Mouse (Mus musculus): ENCODE data around the gene Zfp92. TPM values are rescaled to one million over a fixed set of nuclear protein-coding genes. Genes with fewer than 3 reads are reported as not detected.

The Zfp92 gene
- 0.02 TPM in 1 of 2 replicates, not detected in the other for polyA plus RNA-seq (2012)

DNA sequence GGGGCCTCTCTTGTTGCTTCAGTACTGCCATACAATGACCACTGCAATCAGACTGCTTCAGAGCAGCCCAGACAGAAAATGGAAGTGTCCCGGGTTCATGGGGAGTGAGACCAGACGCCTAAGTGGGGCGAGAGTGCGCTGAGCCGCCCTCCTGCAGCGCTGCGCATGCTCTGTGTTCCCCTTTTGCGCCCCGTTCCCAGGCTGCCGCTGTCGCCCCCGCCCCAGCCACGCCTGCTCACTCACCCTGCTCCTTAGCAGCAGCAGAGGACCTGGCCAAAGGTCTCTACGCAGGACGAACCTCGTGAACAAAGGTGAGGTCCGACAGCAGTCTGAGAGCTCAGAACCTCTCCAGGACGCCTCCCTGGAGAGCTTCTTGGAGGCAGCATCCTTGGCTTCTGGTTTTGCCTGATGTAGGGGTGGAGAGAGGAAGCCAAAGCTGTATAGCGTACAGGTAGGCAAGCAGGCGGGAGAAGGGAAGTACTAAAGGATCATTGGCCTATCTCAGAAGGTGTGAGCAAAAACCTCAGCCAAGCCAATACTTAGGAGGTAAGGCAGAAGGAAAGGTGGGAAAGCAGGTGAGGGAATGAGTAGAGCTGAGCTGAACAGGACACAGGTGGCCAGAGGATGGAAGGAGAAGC is at the start of gene Zfp92:
TSS of gene Zfp92 (plus strand) at position 217 of the 638 bp plus-strand sequence.

DNA sequence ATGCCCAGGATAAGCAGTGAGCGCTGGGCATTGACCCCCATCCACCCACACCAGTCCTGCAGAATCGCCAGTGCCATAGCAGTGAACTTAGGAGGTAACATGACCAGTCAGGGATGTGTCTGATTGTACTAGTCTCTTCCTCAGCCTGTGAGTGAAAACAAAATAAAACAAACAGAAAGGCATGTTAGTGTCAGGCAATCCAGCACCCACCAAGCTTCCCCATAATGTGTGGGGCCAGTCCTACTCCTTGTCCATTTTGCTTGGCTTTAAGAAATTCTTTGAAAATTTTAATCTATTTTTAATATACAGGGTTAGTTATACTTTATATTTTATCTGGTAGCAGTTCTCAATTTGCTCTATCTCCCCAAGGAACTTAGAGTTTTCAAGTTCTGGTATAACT is 12.3 kb upstream of the Zfp92 start, which contains the start of gene Gm18336:
TSS of gene Gm18336 (minus strand) at position 101 of the 400 bp plus-strand sequence.

DNA sequence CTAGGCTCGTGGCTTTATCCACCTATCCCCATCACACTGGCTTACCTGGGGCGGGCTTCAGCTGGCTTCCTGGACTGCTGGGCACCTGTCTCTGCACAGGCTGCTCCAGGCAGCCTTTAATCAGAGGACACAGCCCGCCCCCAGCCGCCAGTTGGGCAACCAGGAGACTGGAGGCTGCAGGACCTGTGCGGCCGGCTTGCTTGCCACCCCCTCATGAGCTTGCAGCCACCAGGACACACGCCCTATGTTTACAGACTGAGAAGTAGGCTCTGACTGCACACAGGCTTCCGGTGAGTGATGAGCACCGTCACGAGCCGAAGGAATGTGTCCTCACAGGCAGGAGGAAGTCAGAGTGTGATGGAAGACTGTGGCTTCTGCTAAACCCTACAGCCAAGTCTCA is 24.4 kb downstream of the Zfp92 start, which contains the start of gene Trex2:
TSS of gene Trex2 (minus strand) at position 93 of the 400 bp plus-strand sequence.

DNA sequence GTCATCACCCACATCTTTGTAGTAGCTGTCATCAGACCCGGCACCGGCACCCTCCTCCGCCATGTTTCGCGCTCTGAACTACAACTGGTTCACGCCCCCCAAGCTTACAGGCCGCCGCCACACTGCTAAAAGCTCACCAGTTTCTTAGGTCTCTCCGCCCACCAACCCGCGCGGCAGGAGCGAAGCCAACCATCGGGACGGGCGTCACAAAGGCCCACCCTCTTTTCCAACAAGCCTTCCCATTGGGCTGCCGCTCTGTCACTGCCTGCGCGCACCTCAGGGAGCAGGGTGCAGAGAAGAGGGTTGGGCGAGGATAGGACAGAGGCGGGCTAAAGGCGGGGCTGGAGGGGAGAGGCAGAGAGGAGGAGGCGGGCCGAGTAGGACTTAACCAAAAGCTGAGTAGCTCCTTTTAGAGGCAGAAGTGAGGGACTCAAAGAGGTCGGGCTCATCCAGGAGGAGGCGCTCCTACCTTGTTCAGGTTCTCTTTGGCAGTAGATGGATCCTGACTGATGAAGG is 48.0 kb downstream of the Zfp92 start, which contains the start of gene Haus7:
TSS of gene Haus7 (minus strand) at position 168 of the 516 bp plus-strand sequence.

Other genes with a start within 250 kb of the Zfp92 start
- gene Spin2d, start 234.1 kb upstream of the Zfp92 start, polyA plus RNA-seq (2012), result not detected in 2 replicates
- 0.12 and 0.24 TPM in 2 replicates for gene Xlr3b, start 218.9 kb upstream of the Zfp92 start, polyA plus RNA-seq (2012)
- 1.2 and 1.3 TPM in 2 replicates for gene Xlr4b, start 196.8 kb upstream of the Zfp92 start, polyA plus RNA-seq (2012)
- gene F8a, start 182.8 kb upstream of the Zfp92 start, polyA plus RNA-seq (2012), result 20.1 and 21.8 TPM in 2 replicates
- 0.97 and 1.8 TPM in 2 replicates for gene Xlr4c, start 168.0 kb upstream of the Zfp92 start, polyA plus RNA-seq (2012)
- 0.04 TPM in 1 of 2 replicates, not detected in the other for gene Xlr3c, start 145.7 kb upstream of the Zfp92 start, polyA plus RNA-seq (2012)
- gene Xlr5a, start 118.1 kb upstream of the Zfp92 start, polyA plus RNA-seq (2012), result not detected in 2 replicates
- not detected in 2 replicates for gene Xlr5c, start 118.1 kb upstream of the Zfp92 start, polyA plus RNA-seq (2012)
- not detected in 2 replicates for gene Gm45015, start 74.3 kb upstream of the Zfp92 start, polyA plus RNA-seq (2012)
- 2.0 and 3.3 TPM in 2 replicates for gene Zfp275, start 68.5 kb upstream of the Zfp92 start, polyA plus RNA-seq (2012)
- 0.06 TPM in 1 of 2 replicates, not detected in the other for gene Gm18336, start 12.4 kb upstream of the Zfp92 start, polyA plus RNA-seq (2012)
- gene Trex2, start 24.2 kb downstream of the Zfp92 start, polyA plus RNA-seq (2012), result not detected in 2 replicates
- 4.3 and 6.6 TPM in 2 replicates for gene Haus7, start 47.9 kb downstream of the Zfp92 start, polyA plus RNA-seq (2012)
- gene Bgn, start 72.5 kb downstream of the Zfp92 start, polyA plus RNA-seq (2012), result 0.44 and 0.81 TPM in 2 replicates
- gene Atp2b3, start 92.0 kb downstream of the Zfp92 start, polyA plus RNA-seq (2012), result not detected in 2 replicates
- gene Dusp9, start 228.3 kb downstream of the Zfp92 start, polyA plus RNA-seq (2012), result 0.94 and 1.2 TPM in 2 replicates
- gene Pnck, start 249.0 kb downstream of the Zfp92 start, polyA plus RNA-seq (2012), result 1.8 and 2.5 TPM in 2 replicates